Mouse (Mus musculus): ENCODE data around the gene Cap2. TPM values are rescaled to one million over a fixed set of nuclear protein-coding genes. Genes with fewer than 3 reads are reported as not detected.

The Cap2 gene
- under 1 TPM; 0.30 to 0.32 TPM for polyA plus RNA-seq (2017; shearing (Covaris generic))

- ATAC-seq: peak; percentile 80
Observed at GRCm38 (mm10) chr13:46501800-46502389, at the start of gene Cap2. TSS of gene Cap2 (plus strand) at chr13:46501848.

- ATAC-seq: no peak
Observed at GRCm38 (mm10) chr13:46459546-46459945, 42.1 kb upstream of the Cap2 start.

GRCm38 (mm10) chr13:46462280-46462679 lies 39.4 kb upstream of the Cap2 start:
- ATAC-seq: no peak

GRCm38 (mm10) chr13:46463764-46464163 lies 37.9 kb upstream of the Cap2 start:
- ATAC-seq: no peak

DNA sequence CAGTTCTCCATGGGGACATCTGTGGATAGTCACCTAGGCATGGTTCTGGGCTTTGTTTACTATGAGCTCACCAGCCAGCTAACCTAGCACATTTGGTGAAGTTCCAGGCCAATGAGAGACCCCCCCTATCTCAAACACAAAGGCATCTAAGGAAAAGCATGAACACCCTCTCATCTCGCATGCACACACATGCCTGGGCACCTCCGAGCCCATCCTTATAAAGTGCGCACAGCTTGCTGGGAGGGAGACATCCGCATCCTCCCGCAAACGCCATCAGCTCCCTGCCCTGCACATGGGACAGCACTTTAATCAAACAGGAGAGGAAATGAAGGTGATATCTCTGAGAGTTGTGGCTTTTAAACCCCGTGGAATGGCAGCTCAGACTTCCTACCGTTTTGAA lies 33.4 kb upstream of the Cap2 start:
- ATAC-seq: no peak

DNA sequence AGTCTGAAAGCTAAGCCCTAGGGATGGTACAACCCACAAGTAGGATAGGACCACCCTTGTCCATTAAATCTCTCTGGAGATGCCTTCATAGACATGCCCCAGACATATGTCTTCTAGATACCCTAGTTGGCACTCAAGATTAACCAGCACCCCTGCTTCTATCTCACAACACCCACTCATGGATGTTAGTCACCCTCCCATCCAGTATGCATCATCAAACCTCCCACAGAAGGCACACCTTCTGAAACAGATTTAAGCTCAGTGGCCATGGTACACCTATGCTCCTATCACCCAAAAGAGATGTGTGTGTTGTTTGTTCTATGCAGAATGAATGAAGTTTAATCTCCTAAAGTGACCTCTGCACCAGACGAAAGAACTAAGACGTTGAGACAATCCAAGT lies 32.1 kb upstream of the Cap2 start:
- ATAC-seq: no peak

DNA sequence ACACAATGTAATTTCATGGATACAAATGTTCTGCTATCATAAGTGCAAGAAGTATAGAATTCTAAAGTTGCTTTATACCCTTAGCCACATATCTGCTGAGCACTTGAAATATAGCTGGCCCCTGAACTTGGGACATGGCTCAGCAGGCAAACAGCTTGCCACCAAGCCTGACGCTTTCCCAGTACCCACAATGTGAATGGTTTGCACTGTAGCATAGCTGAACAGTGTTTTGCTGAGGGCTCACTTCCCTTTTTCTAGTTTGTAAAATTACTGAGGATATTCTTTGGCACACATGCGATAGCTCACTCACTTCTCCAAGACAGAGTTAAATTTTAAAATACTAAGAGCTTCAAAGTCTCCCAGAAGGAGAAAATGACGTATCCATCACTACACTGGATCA lies 20.4 kb upstream of the Cap2 start:
- no peak for ATAC-seq

DNA sequence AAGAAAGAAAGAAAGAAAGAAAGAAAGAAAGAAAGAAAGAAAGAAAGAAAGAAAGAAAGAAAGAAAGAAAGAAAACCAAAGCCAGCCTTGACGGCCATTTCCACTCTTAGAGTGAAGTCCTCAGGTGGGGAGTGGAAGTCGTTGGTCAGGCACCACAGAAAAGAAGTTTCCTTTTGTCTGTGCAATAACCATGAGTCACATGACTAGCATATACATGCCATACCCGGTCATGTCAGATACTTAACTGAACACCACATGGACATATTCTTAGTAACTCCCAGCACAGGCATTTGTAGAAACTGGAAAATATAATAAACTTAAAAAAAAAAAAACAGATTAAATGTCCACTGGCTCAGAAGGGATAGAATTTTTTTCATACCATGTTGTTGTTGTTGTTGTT lies 16.0 kb upstream of the Cap2 start:
- no peak for ATAC-seq

DNA sequence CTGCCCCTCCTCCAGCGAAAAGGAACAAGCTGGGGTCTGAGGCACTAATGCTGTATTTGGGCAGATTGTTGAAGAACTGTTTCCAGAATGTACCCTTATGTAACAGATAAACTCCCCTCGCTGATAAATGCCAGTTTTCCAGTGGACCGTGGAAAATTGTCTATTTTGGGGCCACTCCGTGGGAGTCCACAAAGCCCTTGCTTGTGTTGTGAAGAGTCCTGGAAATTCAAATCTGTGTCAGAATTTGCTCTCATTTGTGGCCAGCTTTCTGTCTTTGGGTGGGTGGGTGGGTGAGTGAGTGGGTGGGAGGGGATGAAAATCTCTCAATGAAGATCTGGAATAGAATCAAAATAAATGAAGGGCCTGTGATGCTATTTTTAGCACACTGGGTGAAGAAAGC lies 13.5 kb upstream of the Cap2 start:
- ATAC-seq: no peak

DNA sequence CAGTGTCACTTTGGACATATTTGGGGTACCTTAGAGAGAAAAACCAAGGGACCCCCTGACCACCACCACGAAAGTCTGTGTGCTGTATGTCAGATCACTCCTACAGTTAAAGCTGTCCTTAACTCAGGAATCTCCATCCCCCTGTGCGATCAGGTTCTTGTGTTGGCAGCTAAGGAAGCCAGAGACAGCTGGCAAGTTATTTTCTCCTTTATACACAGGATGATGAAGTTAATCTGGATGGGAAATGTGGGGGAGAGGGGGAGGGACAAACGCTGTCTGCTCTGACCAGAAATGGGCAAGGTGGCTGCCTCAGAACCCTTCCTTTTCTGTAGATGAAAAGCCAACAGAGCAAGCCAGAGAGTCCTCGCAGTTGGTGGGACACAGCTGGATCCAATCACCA lies 11.0 kb upstream of the Cap2 start:
- no peak for ATAC-seq

- ATAC-seq: peak; percentile 20
Observed at GRCm38 (mm10) chr13:46502390-46502891, 793 bp downstream of the Cap2 start.

DNA sequence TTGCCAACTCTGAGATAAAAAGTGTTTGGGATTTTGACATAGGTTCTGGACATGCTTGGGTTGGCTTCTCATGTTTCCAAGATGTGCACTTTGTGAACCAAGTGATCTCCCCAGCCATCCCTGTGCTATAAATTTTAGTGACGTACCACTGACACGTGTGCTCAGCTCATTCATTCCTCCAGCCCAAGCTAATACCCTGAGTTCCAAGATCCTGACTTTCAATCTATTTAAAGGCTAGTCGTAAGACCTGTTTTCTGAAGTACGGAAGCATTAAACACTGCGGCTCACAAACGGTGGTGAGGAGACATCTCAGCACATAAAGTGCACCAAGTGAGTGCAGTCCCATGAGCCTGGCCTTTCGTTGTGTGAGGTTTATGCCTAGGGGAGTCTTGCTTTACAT lies 6.3 kb downstream of the Cap2 start:
- ATAC-seq: no peak

DNA sequence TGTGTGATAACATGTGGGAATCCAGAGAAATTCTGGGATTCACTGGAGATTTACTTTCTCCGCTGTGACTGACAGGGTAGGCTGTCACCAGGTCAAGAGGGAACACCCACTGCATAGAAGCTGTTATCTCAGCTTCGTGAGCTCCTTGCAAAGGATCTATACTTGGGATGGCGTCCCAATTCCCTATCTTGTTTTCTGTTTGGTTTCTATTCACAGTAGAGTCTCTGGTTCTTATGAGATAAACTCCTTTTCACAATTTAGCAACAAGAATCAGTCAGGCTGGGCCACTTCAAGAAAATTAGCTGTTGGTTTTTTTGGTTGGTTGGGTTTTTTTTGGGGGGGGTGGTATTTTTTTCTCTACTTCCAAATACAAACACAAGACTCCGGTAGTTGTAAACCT lies 7.2 kb downstream of the Cap2 start:
- no peak for ATAC-seq

GRCm38 (mm10) chr13:46510460-46510859 lies 8.8 kb downstream of the Cap2 start:
- no peak for ATAC-seq

DNA sequence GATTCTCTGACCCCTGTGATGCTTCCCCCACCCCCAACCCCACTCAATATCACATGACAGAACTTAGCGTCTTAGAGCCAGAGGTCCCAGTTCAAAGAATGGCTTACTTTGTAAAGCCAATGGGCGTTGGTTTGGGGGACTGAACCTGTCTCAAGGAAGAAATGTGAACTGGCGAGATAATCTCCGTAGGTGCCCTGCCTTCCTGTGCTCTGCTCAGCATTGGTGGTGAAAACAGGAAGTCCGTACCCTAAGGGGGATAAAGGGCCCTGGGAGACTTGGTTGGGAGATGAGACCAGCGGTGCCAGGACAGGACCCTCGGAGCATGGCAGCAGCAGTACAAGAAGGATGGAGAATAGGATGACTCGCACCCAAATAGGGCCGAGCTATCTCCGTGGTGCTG lies 12.8 kb downstream of the Cap2 start:
- ATAC-seq: no peak

DNA sequence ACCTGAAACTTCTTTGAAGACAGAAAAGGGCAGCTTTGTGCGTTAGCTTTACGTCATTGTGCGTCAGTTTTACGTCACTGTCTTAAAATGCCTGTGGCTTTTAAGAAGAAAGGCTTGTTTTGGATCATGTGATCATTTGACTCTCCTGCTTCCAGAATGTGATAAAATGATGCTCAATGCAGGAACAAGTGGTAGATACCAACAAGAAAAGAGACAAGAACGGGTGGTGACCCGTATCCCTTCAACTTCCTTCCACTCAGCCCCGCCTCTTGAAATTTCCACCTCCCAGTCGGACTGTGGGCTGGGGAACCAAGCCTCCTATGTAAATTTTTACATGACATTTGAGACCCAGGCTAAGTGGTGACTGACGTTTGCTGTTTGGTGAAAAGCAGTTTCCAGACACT lies 13.5 kb downstream of the Cap2 start:
- ATAC-seq: no peak

DNA sequence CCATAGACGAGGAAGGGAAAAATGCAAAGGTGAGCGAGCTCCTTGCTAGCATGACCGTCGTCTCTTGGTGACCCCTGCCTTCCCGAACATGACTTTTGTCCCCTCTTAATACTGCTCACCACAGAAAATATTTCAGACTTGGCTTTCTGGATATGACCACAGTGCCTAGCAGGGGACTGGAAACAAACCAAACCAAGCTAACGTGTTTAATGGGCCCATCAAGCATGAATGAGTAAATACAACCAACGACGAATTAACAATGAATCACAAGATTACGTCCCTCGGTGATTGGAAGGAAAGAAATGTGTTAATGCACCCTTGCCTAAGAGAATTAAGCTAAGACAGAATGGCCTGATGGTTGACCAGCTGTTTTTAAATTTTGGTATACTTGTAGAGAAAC lies 13.9 kb downstream of the Cap2 start:
- ATAC-seq: no peak

GRCm38 (mm10) chr13:46516183-46516582 lies 14.5 kb downstream of the Cap2 start:
- no peak for ATAC-seq

- no peak for ATAC-seq
Observed at GRCm38 (mm10) chr13:46517211-46517685, 15.6 kb downstream of the Cap2 start.

- ATAC-seq: no peak
Observed at GRCm38 (mm10) chr13:46521482-46521881, 19.8 kb downstream of the Cap2 start.

- ATAC-seq: no peak
Observed at GRCm38 (mm10) chr13:46522798-46523197, 21.1 kb downstream of the Cap2 start.

GRCm38 (mm10) chr13:46523235-46523634 lies 21.6 kb downstream of the Cap2 start:
- no peak for ATAC-seq

DNA sequence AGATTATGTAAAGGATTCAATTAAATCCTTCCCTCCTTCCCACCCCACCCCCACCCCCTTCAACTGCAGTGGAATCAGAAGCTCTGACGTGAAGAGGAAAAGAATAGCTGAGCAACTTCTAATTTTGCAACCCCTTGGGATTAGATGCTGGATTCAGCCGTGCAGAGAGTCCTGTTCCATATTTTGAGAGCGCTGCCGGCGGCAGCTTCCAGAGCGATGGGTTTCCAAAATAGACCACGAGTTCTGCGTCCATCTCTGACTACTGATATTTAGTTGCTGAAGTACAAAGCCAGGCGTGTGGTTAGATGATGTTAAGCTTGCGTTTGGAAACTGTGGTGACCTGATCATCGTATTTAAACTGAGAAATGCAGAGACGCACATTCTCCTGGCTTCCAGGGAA lies 22.1 kb downstream of the Cap2 start:
- ATAC-seq: no peak

DNA sequence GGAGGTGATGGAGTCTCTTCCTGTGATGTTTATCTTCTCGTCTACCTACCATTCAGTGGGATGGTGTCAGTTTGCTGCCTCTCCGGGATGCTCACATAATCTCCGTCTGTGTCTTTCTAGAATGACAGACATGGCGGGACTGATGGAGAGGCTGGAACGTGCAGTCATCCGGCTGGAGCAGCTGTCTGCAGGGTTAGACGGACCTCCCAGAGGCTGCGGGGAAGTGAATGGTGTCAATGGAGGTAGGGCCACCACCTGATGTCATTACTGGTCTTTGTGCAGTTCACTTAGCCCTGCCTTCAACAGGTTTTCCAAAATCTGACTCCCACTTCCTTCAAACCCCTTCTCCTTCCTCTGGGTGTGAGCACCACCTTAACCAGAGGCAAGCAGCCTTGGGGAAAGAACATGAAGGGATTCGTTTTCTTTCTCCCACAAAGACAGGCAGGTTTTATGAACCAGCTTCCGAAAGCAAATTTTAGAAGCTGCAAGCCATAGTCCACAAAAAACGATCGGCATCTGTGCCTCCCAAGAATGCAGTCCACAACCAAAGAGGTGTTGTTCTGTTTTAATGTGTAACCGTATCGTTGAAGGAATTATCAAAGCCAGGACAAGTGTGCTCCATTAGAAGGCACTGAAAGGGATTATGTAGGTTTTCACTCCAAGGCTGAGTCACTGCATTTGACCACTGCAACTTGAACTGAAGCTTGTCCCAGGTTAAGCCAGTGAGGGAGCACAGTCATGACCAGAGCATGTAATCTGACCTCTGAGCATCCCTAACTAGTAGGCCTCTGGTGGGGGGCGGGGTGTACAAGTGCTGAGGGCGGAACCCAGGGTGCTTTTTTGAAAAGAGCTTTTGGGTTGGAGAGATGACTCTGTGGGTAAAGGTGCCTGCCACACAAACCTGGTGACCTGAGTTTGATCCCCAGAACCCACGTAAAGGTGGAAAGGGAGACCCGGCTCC lies 23.9 kb downstream of the Cap2 start:
- ATAC-seq: no peak
